Mouse (Mus musculus) thymus, postnatal 25 days (tissue): ENCODE data around the gene Ttf2.

Source experiments
- DNase-seq: peaks from one replicate; pipeline ENCODE4 v3.0.0; 2022

Ttf2 gene

GRCm38 (mm10) chr3:100910621-100911020 lies 58.8 kb downstream of the Ttf2 start:
- DNase-seq = no peak

DNA sequence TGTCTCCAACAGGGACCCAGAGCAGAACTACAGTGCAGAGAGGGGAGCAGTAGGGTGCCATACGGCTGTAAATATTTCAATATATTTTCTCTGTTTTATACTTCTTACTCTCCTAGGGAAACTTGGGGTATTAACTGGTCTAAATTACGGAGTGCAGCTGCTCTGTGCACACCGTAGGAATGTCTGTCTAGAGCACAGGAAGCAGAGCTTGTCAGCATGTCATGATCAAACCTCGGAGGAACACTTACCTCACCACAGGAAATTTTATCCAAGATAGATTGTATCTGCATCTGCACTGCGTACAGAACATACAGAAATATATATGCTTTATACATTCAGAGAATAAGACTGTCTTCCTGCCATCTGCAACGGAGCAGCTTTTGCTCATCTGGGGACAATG lies 60.9 kb downstream of the Ttf2 start:
- no peak for DNase-seq

DNA sequence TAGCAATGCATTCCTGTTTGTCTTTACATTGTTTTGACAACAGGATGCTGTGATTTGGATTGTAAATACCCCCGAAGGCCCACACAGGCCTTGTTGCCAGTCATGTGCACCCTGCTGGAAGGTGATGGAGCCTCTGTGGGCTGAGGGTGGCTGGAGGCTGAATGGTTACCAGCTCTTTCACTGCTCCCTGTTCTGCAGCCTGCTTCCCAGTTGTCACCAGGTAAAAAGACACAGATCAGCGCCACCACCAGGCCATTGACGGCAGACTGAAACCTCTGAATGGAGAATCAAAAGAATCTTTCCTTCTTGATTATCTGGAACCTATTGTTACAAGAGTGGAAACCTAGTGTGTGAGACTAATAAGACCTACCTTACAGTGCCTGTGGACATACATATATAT lies 62.5 kb downstream of the Ttf2 start:
- DNase-seq = peak; percentile 25

DNA sequence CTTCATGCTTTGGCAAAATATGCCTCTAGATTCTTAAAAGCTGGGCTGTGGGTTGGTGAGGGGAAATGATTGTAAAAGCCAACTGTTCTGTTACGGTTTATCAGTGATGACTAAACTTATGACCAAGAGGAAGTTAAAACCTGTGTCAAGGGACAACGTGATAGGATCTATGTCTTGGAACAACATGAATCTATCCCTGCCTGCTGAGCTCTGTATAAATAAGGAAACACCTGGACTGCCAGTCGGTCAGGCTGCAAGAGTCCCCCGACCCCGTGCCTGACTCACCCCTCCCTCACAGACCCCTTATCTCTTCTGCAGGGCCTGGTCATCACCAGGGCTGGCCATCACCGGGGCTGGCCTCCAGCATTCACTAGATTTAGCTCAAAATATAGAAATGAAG lies 63.3 kb downstream of the Ttf2 start:
- DNase-seq = no peak

DNA sequence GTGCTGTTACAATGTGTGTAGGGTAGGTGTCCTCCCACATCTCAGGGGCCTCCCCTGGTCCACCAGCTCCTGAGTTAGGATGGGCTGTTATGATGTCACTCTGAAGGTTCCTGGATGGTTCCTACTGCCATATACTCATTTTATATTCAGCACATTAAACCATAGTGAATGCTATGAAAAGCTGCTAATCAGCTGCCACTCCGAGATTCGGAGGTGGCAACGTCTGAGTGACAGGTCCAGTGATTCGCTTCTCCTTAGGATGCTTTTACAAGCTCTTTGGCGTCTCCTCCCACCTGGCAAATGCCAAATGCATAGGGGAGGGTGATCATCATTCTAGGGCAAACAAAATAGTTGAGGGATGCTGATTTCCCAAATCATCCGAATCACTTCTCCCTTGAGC lies 74.0 kb downstream of the Ttf2 start:
- DNase-seq = no peak

DNA sequence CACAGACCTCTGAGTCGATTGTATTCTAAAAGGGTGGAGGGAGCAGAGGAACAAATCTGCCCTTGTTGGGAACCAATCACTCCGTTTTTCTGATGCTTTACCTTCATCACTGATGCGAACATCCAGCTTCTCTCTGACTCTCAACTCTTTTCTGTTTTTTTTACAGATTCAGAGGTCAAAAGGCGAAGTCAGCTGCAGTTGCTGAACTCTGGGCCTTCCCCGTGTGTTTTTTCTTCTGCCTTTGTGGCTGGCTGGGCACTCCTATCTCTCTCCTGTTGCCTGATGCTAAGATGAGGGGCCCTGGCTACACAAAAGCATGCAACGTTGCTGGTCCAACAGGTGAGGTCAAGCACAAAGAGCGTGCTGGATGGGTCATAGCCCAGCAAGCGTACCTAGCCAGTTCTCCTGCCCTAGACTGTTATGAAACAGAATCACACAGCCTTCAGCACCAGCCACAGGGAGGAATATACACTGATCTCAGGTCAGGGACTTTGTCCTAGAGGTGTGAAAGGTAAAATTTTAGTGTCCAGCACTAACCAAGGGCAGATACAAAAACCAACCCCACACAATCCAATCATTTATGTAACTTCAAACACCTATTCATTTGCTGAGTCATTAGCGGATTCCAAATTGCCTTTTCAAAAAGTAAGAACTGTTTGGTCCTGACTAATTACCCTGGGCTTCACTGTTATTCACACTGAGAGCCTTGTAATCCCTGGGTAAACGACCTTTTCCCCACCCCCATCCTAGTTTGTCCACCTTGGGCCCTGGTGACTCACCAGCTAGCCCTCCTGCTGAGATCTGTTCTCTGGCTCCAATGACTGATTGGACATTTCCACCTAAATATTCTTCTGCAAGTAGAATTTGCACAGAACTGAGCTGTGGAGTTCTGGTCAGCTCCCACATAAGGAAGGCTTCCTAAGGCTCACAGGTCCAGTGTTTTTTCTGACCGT lies 76.8 kb downstream of the Ttf2 start:
- DNase-seq = no peak

- no peak for DNase-seq
Observed at GRCm38 (mm10) chr3:100890406-100890805, 79.1 kb downstream of the Ttf2 start.

- no peak for DNase-seq
Observed at GRCm38 (mm10) chr3:100889234-100889633, 80.2 kb downstream of the Ttf2 start.
